Mouse (Mus musculus): ENCODE measurements around the gene Arpc5l. TPM values are rescaled to one million over a fixed set of nuclear protein-coding genes. Genes with fewer than 3 reads are reported as not detected.

Gene Arpc5l
- polyA plus RNA-seq, 1 experiment from 2014 or later, result 144 TPM

DNA sequence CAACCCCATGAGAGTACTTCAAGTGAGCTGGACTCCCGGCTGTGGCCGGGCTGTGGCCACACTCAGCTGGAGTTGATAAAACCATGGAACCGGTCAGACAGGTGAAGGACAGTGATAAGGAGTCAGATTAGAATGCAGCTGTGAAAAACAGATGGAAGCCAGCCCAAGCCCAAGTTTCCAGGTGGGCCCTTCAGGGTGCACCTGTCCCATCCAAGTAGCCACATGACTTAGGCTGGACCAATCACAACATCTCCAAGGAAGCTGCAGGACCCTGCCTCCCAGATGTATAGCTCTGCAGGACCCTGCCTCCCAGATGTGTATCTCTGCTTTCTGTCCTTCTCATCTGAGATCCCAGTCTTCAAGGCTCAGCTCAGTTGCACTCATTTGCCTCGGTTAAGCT is 13.1 kb upstream of the Arpc5l start:
- H3K27ac ChIP-seq (replicated peaks; ENCODE audit: low read depth, low read length), result no peak overlapping the region

DNA sequence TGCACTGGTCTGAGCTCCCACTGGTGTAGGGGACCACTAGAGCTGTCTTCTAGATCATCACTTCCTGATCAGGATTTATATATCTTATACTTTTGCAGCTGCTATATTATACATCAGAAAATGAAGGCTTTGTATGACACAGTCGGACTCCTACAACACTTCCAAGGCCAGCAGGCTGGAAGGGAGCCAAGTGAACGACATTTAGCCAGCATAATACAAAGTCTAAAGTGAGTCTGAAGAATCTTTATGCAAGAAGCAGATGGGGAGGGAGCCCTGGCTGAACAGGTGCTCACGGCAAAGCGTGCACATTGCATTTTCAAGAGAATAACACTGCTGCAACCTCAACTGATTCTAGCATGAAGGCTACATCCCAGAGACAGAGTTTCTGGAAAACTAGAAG is 12.7 kb upstream of the Arpc5l start:
- no peak overlapping the region for H3K9ac ChIP-seq (replicated peaks; ENCODE audit: low read length)
- H3K27ac ChIP-seq (replicated peaks; ENCODE audit: low read depth, low read length), result no peak overlapping the region
- 51% methylated on average over 4 of the region's 4 CpGs for WGBS
- ATAC-seq (ENCODE audit: low FRiP score, low TSS enrichment) (no peak), DNase-seq (no peak)
- no peaks in the 10 kb centered on the region for H3K27me3 ChIP-seq (ENCODE audit: control insufficient read depth, insufficient read depth, low read length)
- no peaks in the 10 kb centered on the region for H3K36me3 ChIP-seq (ENCODE audit: control insufficient read depth, insufficient read depth, low read length)
- H3K4me3 ChIP-seq (replicated peaks; ENCODE audit: low read depth, low read length), result no peak overlapping the region
- no peak overlapping the region for H3K4me2 ChIP-seq (ENCODE audit: low read length)
- H3K9me3 ChIP-seq (ENCODE audit: control insufficient read depth, low read length), result no peaks in the 10 kb centered on the region
- peaks cover under 1% of the 10 kb centered on the region; the same call in 1 of the 2 replicates for H3K4me1 ChIP-seq (ENCODE audit: control insufficient read depth, insufficient read depth, low read length)

More for the DNA sequence above, 13.1 kb upstream of the Arpc5l start:
- 77% methylated on average over 4 of the region's 4 CpGs for WGBS
- Histone ChIP-seq H3K4me1 (ENCODE audit: control insufficient read depth, insufficient read depth, low read length) (no peaks in the 10 kb centered on the region), H3K36me3 (ENCODE audit: control insufficient read depth, insufficient read depth, low read length) (no peaks in the 10 kb centered on the region), H3K9me3 (ENCODE audit: control insufficient read depth, low read length) (no peaks in the 10 kb centered on the region), H3K27me3 (ENCODE audit: control insufficient read depth, insufficient read depth, low read length) (no peaks in the 10 kb centered on the region), H3K9ac (replicated peaks; ENCODE audit: low read length) (no peak overlapping the region), H3K4me3 (replicated peaks; ENCODE audit: low read depth, low read length) (no peak overlapping the region), H3K4me2 (ENCODE audit: low read length) (no peak overlapping the region)
- no peak for DNase-seq
- no peak for ATAC-seq (ENCODE audit: low FRiP score, low TSS enrichment)

DNA sequence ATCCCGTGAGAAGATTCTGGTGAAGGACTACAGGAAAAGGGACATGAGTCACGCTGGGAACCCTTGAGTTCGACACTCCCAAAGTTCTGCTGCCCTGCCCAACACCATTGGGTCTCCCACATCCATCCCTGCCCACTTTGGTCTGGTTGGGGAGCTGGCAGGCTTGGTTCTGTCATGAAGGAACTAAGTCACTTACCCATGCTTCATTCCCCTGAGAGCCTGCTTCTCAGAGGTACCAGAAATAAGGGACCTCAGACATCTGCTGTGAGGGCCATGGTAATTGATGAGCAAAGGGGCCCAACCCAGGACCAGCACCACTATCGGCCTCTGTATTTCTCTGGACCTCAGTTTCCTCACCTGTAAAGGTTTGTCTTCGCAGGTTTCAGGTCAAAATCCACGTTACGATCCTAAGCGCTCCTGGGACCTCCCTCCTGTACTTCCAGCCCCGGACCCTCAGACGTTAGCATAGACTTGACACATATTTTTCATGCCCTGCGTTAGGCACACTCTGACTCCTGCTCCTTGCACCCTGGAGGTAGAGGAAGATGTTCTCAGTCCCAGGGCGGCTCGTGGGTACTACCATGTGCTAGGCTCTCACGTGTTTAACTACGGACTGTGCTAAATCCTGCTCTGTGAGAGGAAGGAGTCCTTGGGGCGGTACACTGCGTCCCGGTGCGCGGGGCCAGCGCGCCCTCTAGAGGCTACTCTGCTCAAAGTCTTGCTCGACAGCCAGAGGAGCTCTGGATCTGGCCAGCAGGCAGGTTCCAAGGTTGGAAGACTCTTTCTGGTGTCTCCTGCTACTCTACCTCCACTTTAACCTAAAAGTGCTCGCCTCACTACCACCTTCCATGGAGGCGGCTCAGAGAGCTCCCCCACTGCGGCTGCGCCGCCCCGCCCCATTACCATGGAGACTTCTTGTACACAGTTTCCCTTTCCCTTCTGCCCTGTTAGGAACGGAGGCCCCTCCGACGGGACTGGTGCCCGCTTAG is 7.5 kb upstream of the Arpc5l start, which contains the start of gene Wdr38:
Gene Wdr38 (plus strand): TSS at position 91 of the 989 bp plus-strand sequence.
- ATAC-seq (ENCODE audit: low FRiP score, low TSS enrichment) (peak; percentile 87), DNase-seq (peak; percentile 92)
- 15% methylated on average over 33 of the region's 33 CpGs for WGBS
- H3K27me3 ChIP-seq (ENCODE audit: control insufficient read depth, insufficient read depth, low read length), result no peaks in the 10 kb centered on the region
- H3K36me3 ChIP-seq (ENCODE audit: control insufficient read depth, insufficient read depth, low read length), result peaks cover 33% of the 10 kb centered on the region
- H3K4me2 ChIP-seq (ENCODE audit: low read length), result peak within 1 kb of the TSS; percentile 50
- 0 out of 2 replicates have a peak within 1 kb of the TSS, but pooled peaks have one; percentile 4 for H3K9ac ChIP-seq (replicated peaks; ENCODE audit: low read length)
- peak within 1 kb of the TSS; percentile 26 for H3K4me3 ChIP-seq (replicated peaks; ENCODE audit: low read depth, low read length)
- H3K4me1 ChIP-seq (ENCODE audit: control insufficient read depth, insufficient read depth, low read length), result peaks cover 5% of the 10 kb centered on the region; the same call in 1 of the 2 replicates
- no peaks in the 10 kb centered on the region for H3K9me3 ChIP-seq (ENCODE audit: control insufficient read depth, low read length)
- H3K27ac ChIP-seq (replicated peaks; ENCODE audit: low read depth, low read length), result no peak within 1 kb of the TSS

DNA sequence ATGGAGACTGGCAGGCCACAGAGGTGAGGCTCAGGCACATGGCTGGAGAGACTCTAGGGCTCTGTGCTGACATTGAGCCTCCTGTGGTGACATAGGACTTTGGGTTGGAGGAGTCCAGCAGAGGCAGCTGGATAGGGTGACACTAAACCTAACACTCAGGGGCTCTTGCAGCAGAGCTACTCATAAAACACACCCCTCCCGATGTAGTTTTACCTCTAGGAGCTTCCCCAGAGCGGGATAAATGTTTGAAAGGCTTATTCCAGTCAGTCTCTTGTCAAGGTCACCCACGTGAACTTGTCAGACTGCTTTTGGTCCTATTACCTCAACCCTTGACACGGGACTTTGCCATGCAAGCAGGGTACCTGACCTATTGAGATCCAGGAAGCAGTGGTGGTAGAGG is 5.8 kb upstream of the Arpc5l start:
- H3K4me1 ChIP-seq (ENCODE audit: control insufficient read depth, insufficient read depth, low read length), result peaks cover 19% of the 10 kb centered on the region
- no peak overlapping the region for H3K4me2 ChIP-seq (ENCODE audit: low read length)
- ATAC-seq (ENCODE audit: low FRiP score, low TSS enrichment) (no peak), DNase-seq (no peak)
- H3K36me3 ChIP-seq (ENCODE audit: control insufficient read depth, insufficient read depth, low read length), result peaks cover 43% of the 10 kb centered on the region
- no peaks in the 10 kb centered on the region for H3K27me3 ChIP-seq (ENCODE audit: control insufficient read depth, insufficient read depth, low read length)
- H3K9ac ChIP-seq (replicated peaks; ENCODE audit: low read length), result no peak overlapping the region
- no peak overlapping the region for H3K27ac ChIP-seq (replicated peaks; ENCODE audit: low read depth, low read length)
- no peak overlapping the region for H3K4me3 ChIP-seq (replicated peaks; ENCODE audit: low read depth, low read length)
- WGBS, result 57% methylated on average over 4 of the region's 4 CpGs
- no peaks in the 10 kb centered on the region for H3K9me3 ChIP-seq (ENCODE audit: control insufficient read depth, low read length)

DNA sequence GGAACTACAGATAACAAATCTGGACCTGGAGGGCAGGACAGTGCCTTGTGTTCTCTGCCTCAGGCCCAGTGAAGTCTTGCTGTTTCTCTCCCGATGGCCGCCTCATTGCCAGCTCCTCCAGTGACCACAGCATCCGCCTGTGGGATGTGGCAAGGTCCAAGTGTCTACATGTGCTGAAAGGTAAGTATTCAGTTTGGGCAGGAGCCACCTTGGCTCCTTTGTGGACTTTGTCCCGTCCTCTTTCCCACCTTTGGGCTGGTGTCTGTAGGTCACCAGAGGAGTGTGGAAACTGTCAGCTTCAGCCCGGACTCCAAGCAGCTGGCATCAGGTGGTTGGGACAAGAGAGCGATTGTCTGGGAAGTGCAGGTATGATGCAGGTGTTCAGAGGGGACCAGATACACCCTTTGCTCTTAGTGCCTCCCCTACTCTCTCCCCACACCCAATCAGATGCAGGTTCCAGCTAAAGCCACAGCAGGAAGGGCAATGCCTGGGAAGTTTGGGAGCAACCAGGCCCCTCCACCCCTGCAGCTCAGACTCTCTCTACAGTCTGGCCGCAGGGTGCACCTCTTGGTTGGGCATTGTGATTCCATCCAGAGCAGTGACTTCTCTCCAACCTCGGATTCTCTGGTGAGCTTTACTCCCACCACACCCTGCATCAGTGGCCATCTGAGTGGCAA is 5.1 kb upstream of the Arpc5l start:
- Histone ChIP-seq H3K9ac (replicated peaks; ENCODE audit: low read length) (no peak overlapping the region), H3K27me3 (ENCODE audit: control insufficient read depth, insufficient read depth, low read length) (no peaks in the 10 kb centered on the region), H3K4me2 (ENCODE audit: low read length) (no peak overlapping the region), H3K36me3 (ENCODE audit: control insufficient read depth, insufficient read depth, low read length) (peaks cover 43% of the 10 kb centered on the region), H3K27ac (replicated peaks; ENCODE audit: low read depth, low read length) (no peak overlapping the region), H3K4me1 (ENCODE audit: control insufficient read depth, insufficient read depth, low read length) (peaks cover 19% of the 10 kb centered on the region), H3K9me3 (ENCODE audit: control insufficient read depth, low read length) (no peaks in the 10 kb centered on the region), H3K4me3 (replicated peaks; ENCODE audit: low read depth, low read length) (no peak overlapping the region)
- no peak for DNase-seq
- 71% methylated on average over 8 of the region's 8 CpGs for WGBS
- ATAC-seq (ENCODE audit: low FRiP score, low TSS enrichment), result no peak

DNA sequence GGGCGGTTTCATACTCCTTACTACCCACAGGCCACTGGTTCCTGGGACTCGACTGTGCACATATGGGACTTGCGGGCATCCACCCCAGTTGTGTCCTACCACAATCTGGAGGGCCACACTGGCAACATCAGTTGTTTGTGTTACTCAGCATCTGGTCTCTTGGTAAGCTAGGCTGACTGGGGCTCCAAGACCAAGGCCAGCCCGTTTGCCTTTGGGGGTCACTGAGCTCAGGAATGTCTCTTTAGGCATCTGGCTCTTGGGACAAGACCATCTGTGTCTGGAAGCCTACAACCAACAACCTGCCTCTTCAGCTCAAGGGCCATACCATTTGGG is 4.6 kb upstream of the Arpc5l start:
- Histone ChIP-seq H3K9ac (replicated peaks; ENCODE audit: low read length) (no peak overlapping the region), H3K27me3 (ENCODE audit: control insufficient read depth, insufficient read depth, low read length) (no peaks in the 10 kb centered on the region)
- 87% methylated on average over 4 of the region's 4 CpGs for WGBS

DNA sequence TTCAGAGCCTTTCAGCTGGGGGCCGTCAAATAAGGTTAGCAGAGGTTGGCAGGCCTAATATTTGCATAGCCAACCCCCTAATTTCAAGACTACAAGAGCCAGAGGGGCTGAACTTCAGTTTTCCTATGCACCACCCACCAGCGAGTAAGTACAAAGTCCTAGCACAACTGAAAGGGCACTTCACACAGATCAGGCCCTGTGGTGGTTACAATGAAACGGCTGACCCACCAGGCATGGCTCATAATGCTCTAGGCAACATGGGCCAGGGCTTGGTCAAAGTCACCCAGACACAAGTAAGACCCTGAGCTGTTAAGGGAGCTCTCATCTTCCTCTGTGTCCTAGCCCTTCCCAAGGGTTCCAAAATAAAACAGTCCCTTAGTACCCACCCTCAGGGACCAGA is 3.3 kb upstream of the Arpc5l start:
- Histone ChIP-seq H3K9ac (replicated peaks; ENCODE audit: low read length) (no peak overlapping the region), H3K4me3 (replicated peaks; ENCODE audit: low read depth, low read length) (no peak overlapping the region), H3K4me1 (ENCODE audit: control insufficient read depth, insufficient read depth, low read length) (peaks cover 27% of the 10 kb centered on the region), H3K4me2 (ENCODE audit: low read length) (no peak overlapping the region), H3K27ac (replicated peaks; ENCODE audit: low read depth, low read length) (no peak overlapping the region), H3K9me3 (ENCODE audit: control insufficient read depth, low read length) (no peaks in the 10 kb centered on the region), H3K27me3 (ENCODE audit: control insufficient read depth, insufficient read depth, low read length) (no peaks in the 10 kb centered on the region), H3K36me3 (ENCODE audit: control insufficient read depth, insufficient read depth, low read length) (peaks cover 43% of the 10 kb centered on the region)
- ATAC-seq (ENCODE audit: low FRiP score, low TSS enrichment), result no peak
- 84% methylated on average over 3 of the region's 3 CpGs for WGBS
- no peak for DNase-seq

More for the DNA sequence above, 4.6 kb upstream of the Arpc5l start:
- ATAC-seq (ENCODE audit: low FRiP score, low TSS enrichment) (no peak), DNase-seq (no peak)
- no peak overlapping the region for H3K4me3 ChIP-seq (replicated peaks; ENCODE audit: low read depth, low read length)
- no peak overlapping the region for H3K27ac ChIP-seq (replicated peaks; ENCODE audit: low read depth, low read length)
- peaks cover 20% of the 10 kb centered on the region for H3K4me1 ChIP-seq (ENCODE audit: control insufficient read depth, insufficient read depth, low read length)
- H3K36me3 ChIP-seq (ENCODE audit: control insufficient read depth, insufficient read depth, low read length), result peaks cover 43% of the 10 kb centered on the region
- no peak overlapping the region for H3K4me2 ChIP-seq (ENCODE audit: low read length)
- H3K9me3 ChIP-seq (ENCODE audit: control insufficient read depth, low read length), result no peaks in the 10 kb centered on the region

DNA sequence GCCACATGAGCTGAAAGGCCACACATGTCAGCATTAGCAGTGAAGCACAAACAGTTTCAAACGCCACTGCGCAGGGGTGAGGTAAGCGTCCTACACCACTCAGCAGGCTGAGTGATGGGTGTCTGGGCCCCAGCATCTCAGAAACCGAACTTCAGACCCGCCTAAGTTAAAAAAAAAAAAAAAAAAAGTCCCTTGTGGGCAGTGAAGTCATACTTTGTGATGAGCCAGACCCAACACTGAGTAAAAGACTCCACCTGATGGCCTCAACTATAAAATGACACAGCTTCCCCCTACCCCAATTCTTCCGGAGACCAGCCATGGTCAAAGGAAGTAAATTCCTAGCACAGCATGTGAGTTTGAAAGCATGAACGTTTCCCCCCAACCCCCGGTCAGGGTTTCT is 2.0 kb upstream of the Arpc5l start:
- no peak for ATAC-seq (ENCODE audit: low FRiP score, low TSS enrichment)
- WGBS, result 64% methylated on average over 8 of the region's 8 CpGs
- H3K4me3 ChIP-seq (replicated peaks; ENCODE audit: low read depth, low read length), result 0 out of 2 replicates have a peak overlapping the region, but pooled peaks have one; percentile 7
- peak overlapping the region; percentile 94 for H3K4me2 ChIP-seq (ENCODE audit: low read length)
- H3K27me3 ChIP-seq (ENCODE audit: control insufficient read depth, insufficient read depth, low read length), result no peaks in the 10 kb centered on the region
- no peaks in the 10 kb centered on the region for H3K9me3 ChIP-seq (ENCODE audit: control insufficient read depth, low read length)
- H3K9ac ChIP-seq (replicated peaks; ENCODE audit: low read length), result no peak overlapping the region
- H3K27ac ChIP-seq (replicated peaks; ENCODE audit: low read depth, low read length), result no peak overlapping the region
- no peak for DNase-seq
- peaks cover 27% of the 10 kb centered on the region for H3K4me1 ChIP-seq (ENCODE audit: control insufficient read depth, insufficient read depth, low read length)
- H3K36me3 ChIP-seq (ENCODE audit: control insufficient read depth, insufficient read depth, low read length), result peaks cover 43% of the 10 kb centered on the region
